Mouse (Mus musculus) brain, adult 2 months (tissue): ENCODE results near the gene Arhgef40.

Source experiments
- DNase-seq: peaks from one replicate; pipeline ENCODE4 v3.0.0; 2011; ENCODE audit warnings: low read depth, low spot score

The Arhgef40 gene

GRCm38 (mm10) chr14:52003981-52004495, 19.5 kb downstream of the Arhgef40 start:
- peak; percentile 97 for DNase-seq

- DNase-seq: no peak
These were observed 20.6 kb downstream of the Arhgef40 start for GRCm38 (mm10) chr14:52005141-52005540.

GRCm38 (mm10) chr14:52005616-52006015, 21.1 kb downstream of the Arhgef40 start:
- DNase-seq: no peak

- no peak for DNase-seq
These were observed 21.7 kb downstream of the Arhgef40 start for GRCm38 (mm10) chr14:52006241-52006640.

- DNase-seq: no peak
These were observed 22.3 kb downstream of the Arhgef40 start for GRCm38 (mm10) chr14:52006771-52007170.

GRCm38 (mm10) chr14:52008321-52009203, 24.0 kb downstream of the Arhgef40 start:
- peak; percentile 97 for DNase-seq

GRCm38 (mm10) chr14:52009361-52009760, 24.8 kb downstream of the Arhgef40 start:
- no peak for DNase-seq

- no peak for DNase-seq
These were observed 25.3 kb downstream of the Arhgef40 start for GRCm38 (mm10) chr14:52009841-52010240.

- DNase-seq: peak; percentile 83
These were observed 26.1 kb downstream of the Arhgef40 start for GRCm38 (mm10) chr14:52010446-52011111.

- no peak for DNase-seq
These were observed 27.2 kb downstream of the Arhgef40 start for GRCm38 (mm10) chr14:52011683-52012082.

GRCm38 (mm10) chr14:52012085-52012484, 27.6 kb downstream of the Arhgef40 start:
- peak; percentile 97 for DNase-seq

GRCm38 (mm10) chr14:52012553-52012952, 28.0 kb downstream of the Arhgef40 start:
- DNase-seq: peak; percentile 43

GRCm38 (mm10) chr14:52013021-52013610, 28.6 kb downstream of the Arhgef40 start:
- no peak for DNase-seq

- peak; percentile 65 for DNase-seq
These were observed 29.3 kb downstream of the Arhgef40 start for GRCm38 (mm10) chr14:52013771-52014219.

- no peak for DNase-seq
These were observed 29.8 kb downstream of the Arhgef40 start for GRCm38 (mm10) chr14:52014271-52014760.

- DNase-seq: peak; percentile 84
These were observed 30.3 kb downstream of the Arhgef40 start for GRCm38 (mm10) chr14:52014761-52015311.

GRCm38 (mm10) chr14:52015445-52016100, 31.1 kb downstream of the Arhgef40 start, which contains the start of gene Tmem253:
Gene Tmem253 (plus strand): TSS chr14:52015658.
- no peak for DNase-seq

GRCm38 (mm10) chr14:52016625-52017405, 32.3 kb downstream of the Arhgef40 start:
- DNase-seq: no peak

- DNase-seq: no peak
These were observed 33.1 kb downstream of the Arhgef40 start for GRCm38 (mm10) chr14:52017662-52018061.
